In genomic region chr2:48885945-48886344, GRCm38 (mm10) we compare ENCODE assay signal across 8 mouse cellular contexts.
A peak's percentile ranks its signal among the peaks of the same experiment; 100 is the strongest.
DNase-seq lines count a peak whose midpoint lies in the region; ATAC-seq and TF ChIP-seq lines count a peak whose summit lies in the region.

No protein-coding gene starts in this region.

- no peak overlapping the region for H3K4me3 ChIP-seq in gastrocnemius, adult 2 months
- H3K4me3 ChIP-seq in kidney, adult 2 months (ENCODE audit: insufficient read depth, low read depth, low read length) = no peak overlapping the region
- H3K4me3 ChIP-seq in midbrain, embryonic 14.5 days (replicated peaks; ENCODE audit: low read depth, low read length) = no peak overlapping the region

- peak; percentile 43; the same call in 1 of the 2 replicates for ATAC-seq in midbrain, embryonic 14.5 days (ENCODE audit: low FRiP score, low TSS enrichment)

- peak overlapping the region; percentile 46; the same call in 1 of the 2 replicates for H3K27ac ChIP-seq in gastrocnemius, adult 2 months
- H3K27ac ChIP-seq in kidney, adult 2 months (ENCODE audit: insufficient read depth, low read depth, low read length) = 0 out of 2 replicates have a peak overlapping the region, but pooled peaks have one; percentile 28
- H3K27ac ChIP-seq in midbrain, embryonic 14.5 days (replicated peaks; ENCODE audit: low read depth, low read length) = 0 out of 2 replicates have a peak overlapping the region, but pooled peaks have one; percentile 32

- no peak for TF ChIP-seq POLR2A in kidney, adult 2 months (IDR thresholded peaks at IDR 0.05; ENCODE audit: low read depth, low read length)

- peak; percentile 22 for DNase-seq in 3134 (ENCODE audit: extremely low read depth, insufficient read length, low spot score)
- DNase-seq in R1 (ENCODE audit: low read depth, low spot score) = peak; percentile 60
- peak; percentile 82 to 83 for DNase-seq in cerebellum, postnatal 14 days
- DNase-seq in gastrocnemius, adult 2 months = peak; percentile 29
- DNase-seq in kidney, adult 2 months = peak; percentile 82
- DNase-seq in left cerebral cortex, postnatal 36 days (ENCODE audit: low spot score in 2 of 2) = peak; percentile 25 to 57
- peak; percentile 93 for DNase-seq in midbrain, embryonic 14.5 days
- peak; percentile 57 for DNase-seq in skeletal muscle tissue, adult 2 months (ENCODE audit: low read depth, low spot score)

- H3K4me2 ChIP-seq in midbrain, embryonic 14.5 days (ENCODE audit: low read length) = no peak overlapping the region

- no peaks in the 10 kb centered on the region for H3K9me3 ChIP-seq in midbrain, embryonic 14.5 days (ENCODE audit: control insufficient read depth, low read length)

- peak; percentile 90 for TF ChIP-seq CTCF in gastrocnemius, adult 2 months (IDR thresholded peaks at IDR 0.05)
- TF ChIP-seq CTCF in kidney, adult 2 months (conservative IDR thresholded peaks at IDR 0.05; ENCODE audit: insufficient read depth, insufficient read length, low read depth, low read length) = no peak; the same call in 1 of the 2 replicates

- peaks cover 3% of the 10 kb centered on the region; the same call in 1 of the 2 replicates for H3K4me1 ChIP-seq in kidney, adult 2 months (ENCODE audit: control insufficient read depth, insufficient read depth, low read length)
- 0 out of 2 replicates have a peak, but pooled peaks cover 3% of the 10 kb centered on the region for H3K4me1 ChIP-seq in midbrain, embryonic 14.5 days (ENCODE audit: control insufficient read depth, insufficient read depth, low read length)

- no peak overlapping the region for H3K9ac ChIP-seq in midbrain, embryonic 14.5 days (replicated peaks; ENCODE audit: low read length)

- no peaks in the 10 kb centered on the region for H3K36me3 ChIP-seq in kidney, adult 2 months (ENCODE audit: control insufficient read depth, insufficient read depth, low read length)
- H3K36me3 ChIP-seq in midbrain, embryonic 14.5 days (ENCODE audit: control insufficient read depth, insufficient read depth, low read length) = peaks cover 3% of the 10 kb centered on the region; the same call in 1 of the 2 replicates

- H3K27me3 ChIP-seq in kidney, adult 2 months (replicated peaks; ENCODE audit: control insufficient read depth, insufficient read depth, low read length) = no peaks in the 10 kb centered on the region
- H3K27me3 ChIP-seq in midbrain, embryonic 14.5 days (ENCODE audit: control insufficient read depth, insufficient read depth, low read length) = no peaks in the 10 kb centered on the region

- intact Hi-C loops in gastrocnemius, adult 2 months (cut with DNase I) = loop anchor here (1.0 to 5.0 kb wide), 4 partner anchors 73 to 1394 kb away; no protein-coding TSS in a partner anchor
- intact Hi-C loops in left cerebral cortex, postnatal 36 days (cut with DNase I) = loop anchor here (2.0 to 5.0 kb wide), 3 partner anchors 74 to 1395 kb away; partner anchors contain the start of gene Acvr2a

Comparison
In these comparisons a context has a peak if more than half of its experiments do, and no peak if none do; other contexts are left out.
1. DNase-seq: peak in every context shown above with its lines; median percentile 93 in midbrain, embryonic 14.5 days; 82 in cerebellum, postnatal 14 days; 82 in kidney, adult 2 months; 60 in R1; 57 in skeletal muscle tissue, adult 2 months; 41 in left cerebral cortex, postnatal 36 days; 29 in gastrocnemius, adult 2 months; 22 in 3134.